Mouse (Mus musculus) heart, adult 2 months (tissue): ENCODE measurements at regions not wholly inside any gene's neighbourhood (a gene's known extent, or its start where the extent isn't known, plus 50 kb on each side); places are given as distances from the start of the nearest gene placed in this dataset.

Experiments
- CTCF ChIP-seq: fragments of 200-600 bp; IDR thresholded peaks from 2 replicates; pipeline ENCODE4 v1.8.1; 2022; ENCODE audit warnings: antibody characterized with exemption, mild to moderate bottlenecking, moderate library complexity
- EP300 ChIP-seq: fragments of 200-500 bp; IDR thresholded peaks from 2 replicates; pipeline ENCODE4 v1.6.1; 2011; ENCODE audit warnings: low read depth, low read length, control low read depth; ENCODE audit not compliant: insufficient read depth
- POLR2A ChIP-seq: fragments of 200-500 bp; IDR thresholded peaks from 2 replicates; pipeline ENCODE4 v1.6.1; 2011; ENCODE audit warnings: mild to moderate bottlenecking, low read depth, low read length, control low read depth; ENCODE audit not compliant: insufficient read depth

DNA sequence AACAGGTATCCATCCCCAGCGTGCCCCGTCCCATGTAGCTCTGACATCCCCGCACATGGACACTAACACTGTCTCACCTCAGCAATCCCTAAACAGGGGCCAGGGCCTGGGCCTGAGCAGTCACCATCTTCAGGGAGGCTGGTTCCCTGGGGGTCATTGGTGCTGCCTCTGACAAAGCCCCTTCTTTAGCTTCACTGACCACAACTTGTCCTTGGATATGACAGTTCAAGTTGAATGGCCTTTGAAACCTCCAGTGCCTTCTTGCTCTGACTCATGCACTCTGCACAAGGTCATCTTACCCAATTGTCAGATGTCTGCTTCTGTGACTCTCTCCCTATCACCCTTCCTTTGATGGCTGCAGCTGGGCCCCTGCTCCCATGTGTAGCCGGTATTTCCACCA, 68.2 kb upstream of the Klf13 start:
- TF ChIP-seq POLR2A (no peak), CTCF (no peak), EP300 (no peak)
